Mouse (Mus musculus) lung, postnatal 0 days (tissue): ENCODE results near the gene Dffb.

Source experiments
- CTCF ChIP-seq: IDR thresholded peaks from 2 replicates; pipeline ENCODE4 v1.5.1; 2016; ENCODE audit warnings: antibody characterized with exemption, mild to moderate bottlenecking
- EP300 ChIP-seq: IDR thresholded peaks from 2 replicates; pipeline ENCODE4 v1.6.1; 2016; ENCODE audit warnings: antibody characterized with exemption, mild to moderate bottlenecking, control low read depth

GRCm38 (mm10) chr4:154023754-154024601 lies 49.1 kb upstream of the Dffb start:
- TF ChIP-seq EP300 (no peak), CTCF (no peak)
